Mouse (Mus musculus) embryo, embryonic 9.5 days (tissue): ENCODE data around the gene Lrch3.
A peak's percentile ranks its signal among the peaks of the same experiment; 100 is the strongest.
"Not testable (repeated sequence)": the region's sequence is repeated elsewhere in the genome, so short reads cannot be mapped to it uniquely, and the experiment has no call there.

Experiments
- DNase-seq: peaks from one replicate; pipeline ENCODE4 v3.0.0-alpha.2; 2017; ENCODE audit errors: extremely low spot score

Lrch3 gene

DNA sequence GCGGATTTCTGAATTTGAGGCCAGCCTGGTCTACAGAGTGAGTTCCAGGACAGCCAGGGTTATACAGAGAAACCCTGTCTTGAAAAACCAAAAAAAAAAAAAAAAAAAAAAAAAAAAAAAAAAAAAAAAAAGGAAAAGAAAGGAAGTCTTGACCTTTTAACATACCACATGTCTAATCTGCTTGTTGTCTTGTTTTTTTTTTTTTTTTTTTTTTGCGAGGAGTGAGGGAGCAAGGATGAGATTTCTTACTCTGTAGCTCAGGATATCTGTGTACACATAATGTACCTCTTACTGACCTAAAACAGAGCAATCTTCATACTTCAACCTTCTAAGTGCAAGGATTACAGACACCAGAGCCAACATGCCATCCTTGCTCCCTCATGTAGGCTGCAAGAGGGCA, 141.0 kb downstream of the Lrch3 start:
- DNase-seq, result not testable (repeated sequence)

DNA sequence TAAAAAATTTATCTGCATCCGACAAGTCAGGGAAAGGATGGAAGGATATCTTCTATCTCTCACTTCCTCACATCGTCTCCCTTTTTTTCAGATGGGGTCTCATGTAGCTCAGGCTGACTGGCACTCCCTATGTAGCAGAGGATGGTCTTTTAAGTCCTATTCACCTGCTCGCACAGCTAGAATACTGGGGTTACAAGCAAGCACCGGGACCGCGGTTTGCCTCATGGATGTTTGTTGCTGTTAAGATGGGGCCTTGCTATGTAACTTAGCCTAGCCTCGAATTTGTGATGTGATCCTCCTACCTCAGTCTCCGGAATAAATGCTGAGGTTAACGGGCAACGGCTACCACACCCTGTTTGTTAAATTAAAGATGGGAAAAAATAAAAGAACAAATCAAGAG, 141.8 kb downstream of the Lrch3 start:
- no peak for DNase-seq

DNA sequence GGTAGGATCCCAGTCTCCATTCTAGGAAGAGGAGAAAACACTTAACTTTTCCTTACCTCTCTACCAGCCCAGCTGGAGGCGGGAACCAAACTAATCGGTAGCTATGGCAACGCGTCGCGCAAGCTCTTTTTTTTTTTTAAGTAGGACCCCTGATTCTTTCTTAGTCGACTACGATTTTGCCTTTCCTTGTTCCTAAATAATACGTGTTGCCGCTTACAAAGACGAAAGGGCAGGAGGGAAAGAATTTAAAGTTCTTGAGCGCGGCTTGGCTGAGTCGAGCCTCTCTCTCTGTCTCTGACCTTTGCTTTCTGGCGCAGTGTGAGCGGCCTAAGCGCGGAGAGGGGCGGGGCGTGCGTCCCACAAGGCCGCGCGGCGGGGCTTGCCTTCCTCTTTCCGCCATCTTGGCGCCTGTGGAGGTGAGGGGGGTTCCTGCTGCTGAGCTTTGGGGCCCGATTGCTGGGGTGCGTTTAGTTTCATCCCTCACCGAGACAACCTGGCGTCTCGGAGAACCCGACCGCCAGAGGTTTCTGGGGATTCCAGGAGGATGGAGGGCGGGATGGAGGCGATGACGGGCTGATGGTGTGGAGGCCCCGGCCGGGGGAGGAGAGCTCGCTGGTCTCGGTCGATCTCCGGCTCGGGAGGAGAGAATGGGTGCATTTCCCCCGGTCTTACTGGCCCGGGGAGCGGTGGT, 142.3 kb downstream of the Lrch3 start, which contains the start of the genes Iqcg and Rpl35a:
Iqcg (minus strand) TSS at position 124 of the 691 bp plus-strand sequence.
Rpl35a (plus strand) TSS at position 359 of the 691 bp plus-strand sequence.
- DNase-seq, result peak; percentile 93

DNA sequence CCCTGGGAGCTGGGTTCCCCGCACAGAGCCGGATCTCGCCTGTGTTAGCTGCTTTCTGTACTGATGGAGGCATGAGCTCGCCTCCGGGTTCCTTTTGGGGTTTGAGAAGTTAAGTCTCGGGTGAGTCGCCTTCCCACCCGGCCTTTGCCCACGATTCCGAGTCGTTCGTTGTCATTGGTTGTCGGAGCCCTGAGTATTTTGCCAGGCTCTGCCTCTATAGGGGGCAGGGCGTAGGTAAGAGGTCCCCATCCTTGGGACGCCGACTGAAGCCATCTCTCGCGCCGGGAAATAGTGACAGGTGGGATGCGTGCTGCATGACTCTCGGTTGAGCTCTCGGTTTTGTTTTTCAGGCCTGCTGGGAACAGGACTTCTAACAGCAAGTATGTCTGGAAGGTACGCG, 142.9 kb downstream of the Lrch3 start:
- DNase-seq, result no peak

DNA sequence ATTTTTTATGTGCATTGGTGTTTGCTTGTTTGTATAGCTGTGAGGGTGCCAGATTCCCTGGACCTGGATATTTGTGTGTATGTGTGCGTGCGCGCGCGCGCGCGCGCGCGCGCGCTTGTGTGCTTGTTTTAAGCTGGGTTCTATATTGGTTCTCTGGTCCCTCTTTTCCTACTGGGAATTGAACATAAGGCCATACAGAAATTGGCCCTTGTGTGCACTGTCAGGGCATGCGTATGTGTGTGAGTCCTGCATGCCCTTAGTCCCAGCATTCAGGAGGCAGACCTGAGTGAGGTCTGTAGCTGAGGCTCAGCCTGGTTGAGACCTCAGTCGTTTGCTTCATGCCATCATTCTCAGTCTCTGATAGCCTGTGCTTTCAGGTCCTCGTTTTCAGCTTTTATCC, 144.1 kb downstream of the Lrch3 start:
- no peak for DNase-seq

DNA sequence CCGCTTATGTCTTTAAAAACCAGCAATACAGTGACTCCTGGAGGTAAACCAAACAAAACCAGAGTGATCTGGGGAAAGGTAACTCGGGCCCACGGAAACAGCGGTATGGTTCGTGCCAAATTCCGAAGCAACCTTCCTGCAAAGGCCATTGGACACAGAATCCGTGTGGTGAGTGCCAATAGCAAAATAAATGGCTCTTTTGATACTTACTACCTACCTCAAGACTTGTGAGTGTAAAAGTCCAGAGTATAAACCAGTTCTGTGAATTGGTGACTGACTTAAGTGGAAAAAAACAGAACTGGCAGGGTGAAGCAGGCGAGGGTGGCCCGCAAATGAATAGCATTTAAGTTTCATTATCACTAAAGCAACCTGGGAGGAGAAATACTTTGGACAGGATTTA, 144.8 kb downstream of the Lrch3 start:
- DNase-seq, result not testable (repeated sequence)

DNA sequence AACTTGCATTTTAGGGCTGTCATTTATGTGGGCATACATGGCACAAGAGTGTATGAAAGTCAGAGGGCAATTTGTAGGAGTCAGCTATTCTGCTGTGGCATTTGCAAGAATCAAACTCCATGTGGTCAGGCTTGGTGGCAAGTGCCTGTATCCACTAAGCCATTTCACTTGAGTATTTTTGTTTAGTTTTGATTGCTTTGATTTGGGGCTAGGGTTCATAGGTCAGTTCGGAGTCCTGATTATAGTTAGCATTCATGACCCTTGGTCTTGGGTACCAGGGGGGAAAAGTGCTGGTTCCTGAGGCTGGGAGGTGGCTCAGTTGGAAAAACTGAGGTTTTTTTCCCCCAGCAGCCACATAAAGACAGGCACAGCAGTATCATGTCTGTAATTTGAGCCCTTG, 145.6 kb downstream of the Lrch3 start:
- no peak for DNase-seq

DNA sequence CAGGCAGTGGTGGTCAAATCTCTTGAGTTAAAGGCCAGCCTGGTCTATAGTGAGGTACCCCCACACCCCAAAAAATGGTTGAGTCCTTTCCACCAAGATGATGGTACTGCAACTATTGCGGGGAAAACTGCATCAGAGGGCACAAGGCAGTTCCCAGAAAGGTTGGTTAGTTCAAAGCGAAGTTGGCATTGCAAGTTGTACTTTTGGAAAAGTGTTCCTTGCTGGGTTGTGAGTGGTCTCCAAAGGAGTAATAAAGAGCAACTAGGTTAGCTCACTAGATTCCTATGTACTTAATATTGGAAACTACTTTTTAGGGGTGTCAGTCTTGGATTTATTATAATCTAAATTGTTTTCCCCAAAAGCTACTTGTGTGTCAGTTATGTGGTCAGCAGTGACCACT, 147.0 kb downstream of the Lrch3 start:
- peak; percentile 18 for DNase-seq

DNA sequence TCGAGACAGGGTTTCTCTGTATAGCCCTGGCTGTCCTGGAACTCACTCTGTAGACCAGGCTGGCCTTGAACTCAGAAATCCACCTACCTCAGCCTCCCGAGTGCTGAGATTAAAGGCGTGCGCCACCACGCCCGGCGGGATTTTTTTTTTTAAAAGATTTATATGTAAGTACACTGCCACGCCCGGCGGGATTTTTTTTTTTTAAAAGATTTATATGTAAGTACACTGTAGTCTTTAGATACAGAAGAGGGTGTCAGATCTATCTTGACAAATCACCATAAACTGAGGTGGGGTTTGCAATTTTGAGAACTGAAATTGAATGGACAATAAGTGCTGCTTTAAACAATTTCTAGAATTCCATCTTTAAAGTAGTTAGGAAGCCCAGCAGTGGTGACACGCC, 147.5 kb downstream of the Lrch3 start:
- DNase-seq, result no peak

DNA sequence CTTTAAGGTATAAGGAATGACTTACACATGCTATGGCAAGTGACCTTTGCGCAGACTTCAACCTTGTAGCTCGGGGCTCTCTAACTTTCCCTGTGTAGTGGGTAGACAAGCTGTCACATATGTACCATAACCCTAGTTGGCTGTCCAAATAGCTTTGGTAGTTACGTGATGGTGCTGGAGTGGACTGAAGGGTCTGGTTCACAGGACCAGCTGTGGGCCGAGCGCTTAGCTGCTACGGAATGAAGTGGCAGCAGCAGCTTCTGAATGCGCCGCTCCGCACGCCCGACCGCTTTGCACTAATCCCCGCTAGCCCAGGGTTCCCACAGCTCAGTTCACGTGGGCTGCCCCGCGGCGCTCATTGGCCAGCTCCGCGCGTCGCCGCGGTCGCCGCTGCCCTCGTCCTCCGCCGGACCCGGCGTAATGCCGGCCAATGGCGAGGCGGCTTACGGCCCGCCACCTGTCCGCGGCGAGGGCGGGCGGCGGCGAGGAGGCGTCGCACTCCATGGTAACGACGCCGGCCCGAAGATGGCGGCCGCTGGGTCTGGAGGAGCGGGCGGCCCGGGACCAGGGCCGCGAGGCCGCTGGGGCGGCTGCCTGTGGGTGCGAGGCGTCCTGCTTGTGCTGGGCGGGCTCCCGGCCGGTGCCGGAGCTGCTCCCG, 148.3 kb downstream of the Lrch3 start, which contains the start of gene Lmln:
Lmln (plus strand) TSS at position 498 of the 658 bp plus-strand sequence.
- peak; percentile 93 for DNase-seq

DNA sequence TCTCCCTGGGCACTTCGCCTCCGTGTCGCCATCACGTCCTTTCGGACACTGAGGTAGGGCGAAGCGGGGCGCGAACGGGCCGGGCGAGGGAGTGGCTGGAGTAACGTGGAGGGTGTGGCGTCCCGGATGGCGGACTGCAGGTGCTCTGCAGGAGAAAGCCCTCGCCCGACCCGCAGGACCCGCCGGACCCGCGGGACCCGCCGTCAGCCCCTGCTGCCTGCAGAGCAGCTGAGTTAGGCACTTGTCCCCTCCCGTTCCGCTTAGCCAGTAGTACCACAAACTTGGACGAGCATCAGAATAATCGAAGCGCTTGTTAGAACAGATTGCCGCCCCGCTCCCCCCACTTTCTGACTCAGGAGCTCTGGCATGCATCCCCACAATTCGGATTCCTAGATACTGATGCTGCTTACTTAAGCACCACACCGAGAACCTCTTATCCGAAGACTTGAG, 148.8 kb downstream of the Lrch3 start:
- DNase-seq, result no peak

DNA sequence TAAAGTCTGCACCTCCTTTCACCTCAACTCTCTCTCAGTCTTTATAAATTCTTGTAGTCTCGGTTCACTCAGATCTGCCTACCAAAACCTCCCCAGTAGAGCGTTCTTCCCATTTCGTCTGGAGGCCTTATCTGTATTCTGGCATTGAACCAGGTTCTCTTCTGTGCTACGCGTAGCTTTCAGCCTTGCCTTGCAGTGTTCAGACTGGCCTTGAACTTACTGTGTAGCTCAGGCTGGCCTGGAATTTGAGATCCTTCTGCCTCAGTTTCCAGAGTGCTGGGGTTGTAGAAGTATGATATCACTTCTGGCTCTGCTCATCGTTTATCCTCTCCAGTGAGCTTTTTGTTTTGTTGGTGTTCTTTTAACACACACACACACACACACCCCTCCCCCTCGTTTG, 149.4 kb downstream of the Lrch3 start:
- no peak for DNase-seq

DNA sequence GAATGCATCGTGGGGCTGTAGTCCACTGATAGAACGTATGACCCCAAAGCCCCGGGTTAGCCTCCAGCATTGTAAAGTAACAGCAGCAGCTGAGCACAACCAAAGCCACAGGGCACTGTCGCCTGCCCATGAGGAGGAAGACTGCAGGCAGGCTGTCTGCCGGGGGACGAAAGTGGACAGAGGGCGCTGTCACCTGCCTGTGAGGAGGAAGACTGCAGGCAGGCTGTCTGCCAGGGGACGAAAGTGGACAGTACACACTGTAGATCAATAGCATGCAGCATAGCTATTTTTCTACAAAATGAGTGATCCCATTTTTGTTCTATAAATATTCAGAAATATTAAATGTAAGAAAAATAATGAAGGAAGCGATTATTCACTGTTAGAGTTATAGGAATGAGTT, 150.7 kb downstream of the Lrch3 start:
- DNase-seq, result no peak
